Mouse (Mus musculus) c-Kit-positive CD71-positive TER-119-negative erythroid progenitor cells, embryonic 14.5 days (primary cell): ENCODE results near the gene Rpl10-ps3.

Experiments
- DNase-seq: peaks from one replicate; pipeline ENCODE4 v3.0.0-alpha.2; 2013; ENCODE audit warnings: low read depth

Gene Rpl10-ps3

DNA sequence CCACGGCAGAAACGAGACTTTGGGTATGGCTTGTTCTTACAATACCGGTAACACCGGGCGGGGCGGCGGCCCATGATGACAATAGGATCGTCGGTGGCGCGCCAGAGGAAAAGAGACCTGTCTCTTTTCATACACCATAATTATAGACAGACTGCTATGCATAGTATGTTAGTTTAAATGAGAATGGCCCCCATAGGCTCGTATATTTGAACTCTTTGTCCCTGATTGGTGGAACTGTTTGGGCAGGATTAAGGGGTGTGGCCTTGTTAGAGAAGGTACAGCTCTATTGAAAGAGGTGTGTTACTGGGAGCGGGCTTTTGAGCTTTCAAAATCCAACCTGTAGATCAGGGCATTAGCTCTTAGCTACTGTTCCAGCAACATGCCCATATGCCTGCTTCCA, at the start of gene Rpl10-ps3:
Rpl10-ps3 (minus strand) TSS at position 101 of the 400 bp plus-strand sequence.
- DNase-seq, result no peak

DNA sequence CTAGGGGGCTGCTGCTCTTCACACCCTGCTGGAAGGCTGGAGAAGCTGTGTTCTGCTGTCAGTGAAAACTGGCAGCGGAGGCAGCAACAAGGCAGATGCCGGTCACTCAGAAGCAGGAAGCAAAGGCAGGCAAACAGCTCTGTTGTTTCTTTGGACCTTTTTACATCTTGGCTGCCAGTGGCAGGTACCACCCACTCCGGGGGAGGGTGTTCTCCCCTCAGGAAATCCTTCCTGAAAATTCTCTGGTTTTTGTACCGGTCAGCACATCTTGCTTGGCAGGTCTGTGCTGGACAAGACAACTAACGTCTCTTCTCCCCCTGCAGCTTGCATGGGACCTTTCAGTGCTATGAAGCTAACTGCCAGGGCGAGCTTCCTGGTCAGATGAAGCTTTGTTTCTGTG, 30.8 kb upstream of the Rpl10-ps3 start:
- DNase-seq, result no peak

DNA sequence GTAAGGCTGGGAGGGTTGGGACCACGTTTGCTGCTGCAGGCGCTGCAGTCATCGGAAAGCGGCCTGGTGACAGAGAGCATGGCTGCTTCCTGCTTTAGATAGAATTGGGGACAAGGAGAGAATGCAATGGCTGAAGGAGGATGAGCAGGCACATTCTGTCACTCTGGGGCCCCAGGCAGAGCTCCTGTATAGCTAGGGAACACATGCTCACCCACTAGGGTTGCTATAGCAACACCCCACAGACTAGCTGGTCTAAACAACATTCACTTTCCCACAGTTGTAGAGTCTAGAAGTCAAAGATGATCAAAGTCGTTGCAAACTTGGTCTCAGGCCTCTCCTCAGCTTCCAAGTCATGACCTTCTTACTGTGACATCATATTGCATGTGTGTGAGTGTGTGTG, 29.9 kb upstream of the Rpl10-ps3 start:
- DNase-seq, result no peak

DNA sequence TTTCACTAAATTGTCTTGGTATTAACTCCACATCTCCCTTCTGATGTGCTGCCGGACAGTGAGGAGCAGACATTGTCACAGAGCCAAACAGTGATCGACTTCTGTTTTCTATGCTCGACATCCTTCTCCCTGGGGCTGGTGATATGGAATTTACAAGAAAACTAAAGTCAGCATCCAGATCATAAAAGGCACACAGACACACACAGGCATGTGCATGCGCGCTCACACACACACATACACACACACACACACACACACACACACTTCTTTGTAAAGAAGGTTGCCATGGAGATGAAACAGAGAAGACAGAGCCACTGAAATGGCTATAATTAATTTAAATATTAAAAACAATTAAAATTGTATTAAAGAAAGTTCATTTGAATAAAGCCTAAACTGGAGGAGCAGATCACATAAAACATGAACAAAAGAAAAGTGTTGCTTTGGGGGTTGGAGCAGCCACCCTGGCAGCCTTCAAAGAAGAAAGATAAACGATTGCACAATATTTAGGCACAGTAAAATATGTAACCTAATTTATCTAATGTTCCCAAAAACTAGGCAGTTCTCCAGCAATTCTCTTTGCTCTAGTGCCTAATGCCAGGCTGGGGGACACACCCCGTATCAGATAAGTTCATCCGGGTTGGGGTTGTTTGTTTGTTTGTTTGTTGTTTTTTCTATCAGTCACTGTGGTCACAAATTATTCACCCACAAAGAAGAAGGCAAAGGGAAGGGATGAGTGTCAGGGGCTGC, 24.0 kb upstream of the Rpl10-ps3 start:
- no peak for DNase-seq

DNA sequence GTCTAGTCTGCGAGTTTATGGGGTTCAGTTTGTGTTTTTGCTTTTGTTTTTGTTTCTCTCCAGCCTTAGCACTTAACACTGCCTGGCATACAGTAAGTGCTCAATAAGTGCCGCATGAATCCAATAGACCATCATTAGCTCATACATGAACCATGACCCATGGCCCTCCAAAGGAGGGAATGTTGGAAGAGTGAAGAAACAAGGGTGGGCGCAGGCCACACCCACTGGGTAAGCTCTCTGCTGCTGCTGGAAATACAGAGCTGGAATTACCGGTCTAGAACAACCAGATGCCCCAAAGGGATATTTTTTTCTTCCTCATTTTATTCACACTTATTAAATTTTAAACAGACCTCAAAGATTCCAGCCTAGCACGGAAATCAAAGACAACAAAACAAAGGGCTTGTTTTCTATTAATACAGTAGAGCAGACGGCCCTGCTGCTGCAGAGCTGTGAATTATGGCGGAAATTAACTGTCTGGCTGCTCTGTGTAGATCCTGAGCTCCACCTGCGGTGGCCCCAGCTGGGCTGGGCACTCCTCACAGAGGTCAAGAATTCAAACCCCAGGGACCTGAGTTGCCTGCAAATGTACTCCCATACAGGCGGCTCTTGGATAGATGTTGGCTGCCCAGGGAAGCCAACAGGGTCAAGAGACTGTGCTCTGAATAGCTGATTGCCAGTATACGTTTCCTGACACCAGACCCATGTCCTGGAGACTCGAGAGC, 20.5 kb upstream of the Rpl10-ps3 start:
- DNase-seq, result no peak

DNA sequence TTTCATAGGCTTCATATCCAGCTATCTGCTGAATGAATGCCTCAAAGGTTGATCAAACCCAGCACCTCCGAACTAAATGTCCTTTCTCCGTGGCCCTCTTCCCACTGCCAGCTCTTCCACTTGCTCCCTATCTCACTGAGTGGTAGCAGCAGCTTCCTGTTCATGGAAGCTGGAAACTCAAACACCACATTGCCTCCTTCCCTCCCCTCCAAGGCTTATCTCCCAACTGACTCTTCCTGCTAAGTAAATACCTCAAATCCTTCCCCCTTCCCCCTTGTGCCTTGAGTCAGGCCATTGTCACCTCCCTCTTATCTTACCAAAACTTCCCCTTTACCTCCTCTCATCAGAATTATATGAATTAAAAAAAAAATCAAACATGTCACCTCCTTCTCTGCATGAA, 19.2 kb upstream of the Rpl10-ps3 start:
- DNase-seq, result no peak

DNA sequence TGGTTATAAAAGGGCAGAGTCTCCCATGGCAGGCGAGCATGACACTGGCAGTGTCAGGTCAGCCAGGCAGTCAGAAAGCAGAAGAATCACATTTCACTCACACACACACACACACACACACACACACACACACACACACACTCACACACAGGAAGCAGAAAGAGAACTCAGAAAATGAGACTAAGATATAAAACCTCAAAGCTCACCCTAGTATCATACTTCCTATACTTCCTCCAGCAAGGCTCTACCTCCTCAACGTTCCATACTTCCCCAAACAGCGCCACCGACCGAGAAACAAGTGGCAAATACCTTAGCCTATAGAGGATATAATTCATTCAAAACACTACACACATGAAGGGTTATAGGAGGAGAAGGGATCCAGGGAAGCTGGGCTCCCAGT, 18.5 kb upstream of the Rpl10-ps3 start:
- no peak for DNase-seq

DNA sequence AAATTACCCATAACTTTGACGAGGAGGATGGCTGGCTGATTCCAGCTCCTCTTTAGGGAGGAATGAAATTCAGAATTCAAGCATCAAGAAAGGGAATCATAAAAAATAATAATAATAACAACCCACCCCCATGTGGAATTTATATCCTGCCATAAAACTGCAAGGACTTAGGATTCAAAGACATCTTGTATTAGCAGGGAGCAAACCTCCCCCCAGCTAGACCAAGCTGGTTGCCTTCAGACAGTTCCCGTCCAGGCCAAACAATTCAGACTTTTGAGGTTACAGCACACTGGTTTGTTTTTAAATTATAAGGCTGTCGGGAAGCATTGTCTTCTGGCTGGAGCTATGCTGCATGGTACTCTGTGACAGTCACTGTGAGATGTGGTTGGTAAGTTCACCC, 17.8 kb upstream of the Rpl10-ps3 start:
- DNase-seq, result no peak

DNA sequence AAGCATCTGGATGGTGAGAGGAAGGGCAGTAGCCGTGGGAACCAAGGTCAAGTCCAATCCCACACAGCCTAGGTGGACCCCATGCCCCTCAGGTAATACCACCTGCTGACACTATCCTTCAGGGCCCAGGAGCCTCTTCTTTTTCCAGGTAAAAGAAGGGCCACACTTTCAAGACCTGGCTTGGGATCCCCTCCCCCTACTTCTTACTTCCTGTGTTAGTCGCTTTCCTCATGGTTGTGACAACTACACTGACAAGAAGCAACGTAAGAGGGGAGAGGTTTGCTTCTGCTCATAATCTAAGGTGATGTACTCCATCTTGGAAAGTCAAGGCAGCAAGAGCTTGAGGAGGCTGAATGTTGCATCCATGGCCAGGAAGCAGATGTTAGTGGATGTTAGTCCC, 15.6 kb upstream of the Rpl10-ps3 start:
- DNase-seq, result no peak

DNA sequence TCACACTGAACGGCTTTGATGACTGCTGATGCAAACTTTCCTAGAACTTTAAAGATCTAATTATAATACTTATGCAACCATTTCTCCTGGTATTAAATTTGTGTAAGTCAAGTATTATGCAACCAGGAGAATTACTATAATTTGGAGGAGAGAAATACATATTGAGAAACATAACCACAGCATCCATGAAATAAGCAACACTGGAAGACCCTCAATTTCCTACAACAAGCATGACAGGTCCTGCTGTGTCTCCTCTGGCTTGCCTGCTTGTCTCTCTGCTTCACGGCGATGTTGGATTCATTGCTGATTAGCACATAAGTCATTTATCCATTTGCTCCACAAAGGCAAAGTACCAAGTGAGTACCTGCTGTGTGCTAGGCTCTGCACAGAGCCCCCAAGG, 12.6 kb upstream of the Rpl10-ps3 start:
- DNase-seq, result no peak

DNA sequence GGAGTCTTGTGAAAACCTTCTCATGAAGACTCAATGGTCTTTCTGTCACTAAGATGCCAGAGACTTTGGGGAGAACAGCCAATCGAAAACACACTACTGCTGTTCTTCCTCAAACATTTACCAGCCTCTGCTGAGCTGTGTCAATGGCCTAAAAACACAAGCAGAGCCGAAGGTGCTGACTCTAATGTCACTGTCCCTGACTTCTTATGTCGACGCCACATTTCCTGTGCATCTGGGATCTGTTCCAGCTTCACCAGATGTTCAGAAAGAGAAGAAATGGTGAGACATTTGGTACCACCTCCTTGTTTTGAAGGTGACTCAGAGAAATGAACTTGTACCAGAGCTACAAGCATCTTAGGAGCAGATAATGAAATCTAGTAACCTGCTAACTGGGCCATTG, 7.0 kb upstream of the Rpl10-ps3 start:
- no peak for DNase-seq

DNA sequence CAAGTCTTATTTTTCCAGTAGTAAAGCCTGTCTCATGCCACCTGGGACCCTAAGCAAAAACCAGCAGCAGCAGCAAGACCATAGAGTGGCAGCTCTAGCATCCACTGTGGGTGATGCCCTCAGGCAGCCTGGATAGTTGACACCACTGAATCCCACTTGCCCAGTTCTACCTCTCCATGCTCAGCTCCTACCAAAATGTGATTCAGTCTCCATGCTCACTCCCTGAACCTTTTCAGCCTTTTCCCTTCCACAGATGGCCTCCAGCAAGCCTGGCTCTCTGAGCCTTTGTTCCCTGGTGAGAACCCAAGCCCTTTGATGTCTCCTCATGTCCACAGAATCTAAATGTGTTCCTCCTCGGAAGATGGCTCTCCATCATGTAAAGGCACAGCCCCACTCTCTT, 5.8 kb upstream of the Rpl10-ps3 start:
- no peak for DNase-seq

DNA sequence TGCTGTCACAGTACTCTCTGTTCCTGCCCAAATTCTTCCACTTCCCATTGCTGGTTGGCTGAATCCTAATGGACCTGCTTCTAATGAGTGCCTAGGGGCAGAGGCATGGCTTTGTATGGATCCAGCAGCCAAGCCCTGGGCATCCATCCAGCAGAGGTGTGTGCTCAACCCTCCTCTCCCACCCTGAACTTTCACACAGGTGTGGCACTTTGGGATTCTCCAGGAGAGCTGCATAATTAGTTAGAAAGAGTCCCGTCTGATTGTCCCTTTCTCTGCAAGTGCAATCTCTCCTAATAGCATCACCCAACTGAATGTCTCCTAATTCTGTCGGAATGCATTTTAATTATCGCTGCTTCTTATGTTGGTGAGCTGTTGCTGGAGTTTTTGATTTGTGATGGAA, 4.4 kb upstream of the Rpl10-ps3 start:
- DNase-seq, result no peak

DNA sequence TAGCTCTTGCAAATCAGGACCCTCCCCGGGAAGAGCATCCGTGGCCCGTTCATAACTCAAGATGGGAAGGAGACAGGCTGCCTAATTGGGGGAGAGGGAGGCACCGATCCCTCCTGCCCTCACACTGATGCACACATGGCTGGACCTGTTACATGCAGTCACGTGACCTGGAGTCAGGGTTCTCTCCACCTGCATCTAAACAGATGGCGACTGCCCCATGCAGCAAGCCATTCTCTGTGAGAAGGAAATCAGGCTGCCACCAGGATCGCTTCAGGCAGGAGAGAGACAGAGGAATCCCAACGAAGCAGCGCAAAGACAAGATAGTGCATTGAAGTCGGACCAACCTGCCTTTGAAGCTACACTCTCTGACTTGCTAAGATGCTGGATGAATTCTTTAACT, 3.5 kb upstream of the Rpl10-ps3 start:
- DNase-seq, result no peak

DNA sequence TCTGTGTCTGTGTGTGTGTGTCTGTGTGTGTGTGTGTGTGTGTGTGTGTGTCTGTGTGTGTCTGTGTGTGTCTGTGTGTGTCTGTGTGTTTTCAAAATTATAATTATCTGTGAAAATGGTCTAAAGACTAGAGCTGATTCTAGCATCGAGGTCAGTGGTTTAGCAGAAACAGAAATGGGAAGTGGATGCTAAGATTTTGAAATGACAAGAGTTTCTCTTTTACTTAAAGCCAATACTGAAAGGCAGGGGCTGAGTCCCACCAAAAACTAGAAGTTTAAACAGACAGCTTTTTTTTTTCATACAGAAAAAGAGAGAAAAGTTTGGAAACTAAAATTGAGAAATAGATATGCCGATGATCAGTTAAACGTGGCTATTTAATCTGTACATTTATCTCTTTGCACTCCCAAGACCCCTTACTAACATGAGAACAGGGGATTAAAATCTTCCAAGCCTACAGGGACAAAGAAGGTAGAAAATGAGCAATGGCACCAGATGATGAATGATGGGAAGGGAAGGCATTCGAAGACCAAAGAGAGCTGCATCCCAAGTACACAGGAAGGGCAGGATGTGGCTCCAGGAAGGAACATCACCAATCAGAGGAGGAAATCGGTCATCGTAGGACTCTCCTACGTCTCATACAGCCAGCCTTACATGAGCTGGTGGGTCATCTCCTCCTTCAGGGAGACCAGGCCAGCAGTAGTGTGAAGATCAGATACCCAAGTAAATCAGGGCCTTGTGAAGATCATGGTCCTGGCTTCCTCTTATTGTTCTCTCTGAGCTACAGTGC, 9.0 kb downstream of the Rpl10-ps3 start:
- no peak for DNase-seq

DNA sequence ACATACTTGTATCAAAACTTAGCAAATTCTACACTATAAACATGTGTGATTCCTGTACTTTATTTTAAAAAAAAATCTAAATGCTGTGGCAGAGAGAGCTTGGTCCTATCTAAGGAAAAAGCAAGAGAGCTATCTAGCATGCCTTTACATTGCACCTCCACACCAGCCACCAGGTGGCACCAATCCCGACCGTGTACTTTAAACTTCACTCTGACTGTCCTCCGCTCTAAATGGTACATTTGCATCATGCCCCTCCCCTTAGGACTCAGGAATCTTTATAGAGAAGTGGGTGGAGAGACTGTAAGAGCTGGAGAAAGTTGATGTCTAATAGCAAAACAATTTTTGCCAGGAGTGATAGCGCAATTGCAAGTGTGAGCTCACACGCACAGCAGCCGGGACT, 11.4 kb downstream of the Rpl10-ps3 start:
- DNase-seq, result peak; percentile 3

DNA sequence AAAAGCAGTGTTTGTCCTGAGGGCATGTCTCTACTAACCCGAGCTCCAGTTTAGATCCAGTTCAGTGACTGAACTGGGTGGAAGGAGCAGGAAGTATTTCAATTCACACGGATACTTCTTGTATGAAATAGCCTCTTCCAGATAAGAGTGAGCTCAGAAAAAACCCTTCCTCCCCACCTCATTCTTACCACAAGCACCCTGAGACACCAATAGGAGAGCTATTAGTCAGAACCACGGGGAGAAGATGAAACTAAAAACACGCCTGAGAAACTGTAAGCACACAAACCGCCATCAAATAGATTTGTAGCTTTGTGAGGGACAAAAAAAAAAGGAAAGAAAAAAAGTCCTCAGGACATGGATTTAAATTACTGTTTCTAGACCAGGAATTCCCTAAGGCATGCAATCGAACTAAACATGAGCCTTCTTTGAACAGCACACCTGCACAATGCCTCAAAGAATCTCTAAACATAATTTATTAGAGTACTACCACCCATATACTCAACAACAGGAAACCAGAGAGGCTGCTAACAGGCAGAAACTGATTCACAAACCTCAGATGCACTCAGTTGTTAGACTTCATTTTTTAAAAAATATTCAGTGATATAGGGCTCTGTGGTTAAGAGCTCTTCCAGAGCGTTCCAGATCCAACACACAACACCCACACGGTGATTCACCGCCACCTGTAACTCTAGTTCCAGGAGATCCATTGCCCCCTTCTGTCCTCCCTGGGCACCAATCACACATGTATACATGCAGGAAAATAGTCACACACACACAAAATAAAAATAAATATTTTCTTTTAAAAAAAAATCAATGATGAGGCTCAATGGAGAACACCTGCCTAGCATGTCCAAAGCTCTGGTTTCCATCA, 20.2 kb downstream of the Rpl10-ps3 start:
- no peak for DNase-seq

DNA sequence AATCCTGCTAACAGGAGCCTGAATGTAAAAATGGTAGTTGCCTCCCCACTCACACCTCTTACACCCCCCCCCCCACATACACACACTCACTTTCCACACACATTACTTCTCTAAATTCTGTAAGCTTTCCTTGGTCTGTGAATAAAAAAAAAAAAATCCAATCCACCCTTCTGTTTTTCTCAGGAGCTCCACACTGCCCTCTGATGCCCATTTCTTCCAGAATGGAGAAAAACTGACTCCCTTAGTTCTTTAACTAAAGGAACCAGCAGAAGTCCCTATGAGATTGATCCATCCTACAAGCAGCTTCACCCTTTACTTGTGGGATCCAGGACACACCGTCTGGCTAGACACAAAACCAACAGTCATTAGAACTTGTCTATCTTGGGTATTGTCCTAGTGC, 24.0 kb downstream of the Rpl10-ps3 start:
- no peak for DNase-seq

DNA sequence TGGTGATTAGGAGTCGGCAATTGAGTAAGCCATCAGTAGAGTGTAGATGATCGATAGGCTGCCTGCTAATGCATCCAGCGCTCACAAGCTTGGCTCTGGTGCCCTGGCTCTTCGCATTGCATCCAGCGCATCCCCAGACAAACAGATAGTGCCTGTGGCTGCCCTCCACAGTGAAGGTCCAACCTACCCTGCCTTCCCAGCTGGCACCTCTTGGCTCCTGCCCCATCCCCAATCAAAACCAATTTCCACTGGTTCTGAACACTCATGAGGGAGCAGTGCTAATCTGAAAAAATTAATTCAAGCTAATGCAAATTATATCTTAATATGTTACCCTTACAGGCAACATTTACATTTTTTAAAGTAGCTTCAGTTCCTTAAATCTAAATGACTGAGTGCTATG, 25.3 kb downstream of the Rpl10-ps3 start:
- no peak for DNase-seq

DNA sequence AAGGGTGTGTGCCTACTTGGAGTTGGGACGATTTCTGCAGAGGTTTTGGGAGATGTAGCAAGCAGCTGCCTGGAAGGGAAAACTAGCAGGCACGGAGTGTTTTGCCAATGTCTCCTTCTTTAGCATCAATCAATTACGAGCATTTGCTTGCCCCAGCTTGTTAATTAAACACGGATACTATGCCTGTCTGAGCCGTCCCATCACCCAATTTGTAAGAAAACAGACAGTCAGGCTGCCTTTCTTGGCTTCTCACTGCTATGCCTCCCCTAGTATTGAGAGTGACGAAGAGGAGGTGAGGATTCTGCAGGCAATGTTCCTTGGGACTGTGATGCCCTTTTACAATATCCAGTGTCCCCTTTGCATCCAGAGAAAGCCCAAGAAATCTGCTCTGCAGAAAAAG, 27.5 kb downstream of the Rpl10-ps3 start:
- no peak for DNase-seq

DNA sequence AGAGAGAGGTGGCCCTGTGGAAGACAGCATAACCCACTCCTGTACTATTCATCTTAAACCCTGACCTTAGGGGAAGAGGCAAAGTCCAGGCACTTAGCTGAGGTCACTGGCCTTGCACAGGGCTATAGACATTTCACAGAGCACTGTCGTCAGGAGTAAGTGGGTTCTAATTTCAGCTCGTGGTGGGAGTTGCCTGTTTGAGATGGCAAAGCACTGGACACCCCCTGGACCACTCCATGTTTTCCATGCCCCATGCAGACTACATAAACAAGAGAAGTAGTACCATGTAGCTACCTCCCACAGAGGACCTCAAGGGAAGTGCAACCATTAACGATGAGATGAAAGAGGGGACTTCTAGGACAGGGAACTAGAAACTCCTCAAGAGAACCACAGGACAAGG, 29.1 kb downstream of the Rpl10-ps3 start:
- DNase-seq, result no peak

DNA sequence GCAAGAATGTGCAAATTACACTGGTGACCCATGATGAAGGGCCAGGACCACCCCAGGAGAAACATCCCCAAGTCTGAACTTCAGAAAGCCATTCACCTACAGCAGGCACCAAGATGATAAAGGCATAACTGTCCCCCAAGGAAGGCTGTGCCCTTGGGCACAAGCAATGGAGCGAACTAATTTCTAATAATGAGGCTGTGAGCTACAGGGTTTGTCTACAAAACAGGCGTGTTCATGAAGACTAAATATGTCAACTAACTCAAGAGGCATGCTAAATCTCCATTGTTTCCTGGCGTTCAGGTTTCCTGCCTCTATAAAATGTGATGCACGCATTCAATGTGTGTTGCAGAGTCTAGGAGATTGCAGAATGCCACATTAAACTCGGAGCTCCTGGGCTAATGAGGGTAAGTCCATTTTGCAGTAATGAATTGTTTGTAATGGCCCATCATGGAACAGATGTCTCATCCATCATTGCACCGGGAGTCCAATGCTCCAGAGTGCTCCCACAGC, 33.7 kb downstream of the Rpl10-ps3 start:
- DNase-seq, result no peak
